Mouse (Mus musculus) brain, embryonic 14.5 days (tissue): Measurements from ENCODE around the gene Rnf26. TPM values are rescaled to one million over a fixed set of nuclear protein-coding genes. Genes with fewer than 3 reads are reported as not detected.

ENCODE experiments used
- DNase-seq: peaks from one replicate; pipeline ENCODE4 v3.0.0-alpha.2; 2011; ENCODE audit warnings: low read depth
- CTCF ChIP-seq: fragments of 200-500 bp; IDR thresholded peaks from 2 replicates; pipeline ENCODE4 v1.5.1; 2012; ENCODE audit warnings: inconsistent platforms, mild to moderate bottlenecking, moderate library complexity, borderline replicate concordance; ENCODE audit not compliant: insufficient read depth, insufficient read length; ENCODE audit errors: extremely low read depth
- POLR2A ChIP-seq: fragments of 200-500 bp; IDR thresholded peaks from 2 replicates; pipeline ENCODE4 v1.6.1; 2012; ENCODE audit warnings: mild to moderate bottlenecking, inconsistent platforms, borderline replicate concordance; ENCODE audit not compliant: poor library complexity, insufficient read depth, insufficient read length, severe bottlenecking; ENCODE audit errors: extremely low read depth
- polyA plus RNA-seq: library from polyadenylated mRNA; depleted of rRNA; stranded (reverse); fragments of >200 nt; gene quantifications from 2 replicates; pipeline ENCODE4 v1.2.3, GENCODE M21; 2012

Gene Rnf26
- polyA plus RNA-seq, 1 experiment, result 34.7 TPM

DNA sequence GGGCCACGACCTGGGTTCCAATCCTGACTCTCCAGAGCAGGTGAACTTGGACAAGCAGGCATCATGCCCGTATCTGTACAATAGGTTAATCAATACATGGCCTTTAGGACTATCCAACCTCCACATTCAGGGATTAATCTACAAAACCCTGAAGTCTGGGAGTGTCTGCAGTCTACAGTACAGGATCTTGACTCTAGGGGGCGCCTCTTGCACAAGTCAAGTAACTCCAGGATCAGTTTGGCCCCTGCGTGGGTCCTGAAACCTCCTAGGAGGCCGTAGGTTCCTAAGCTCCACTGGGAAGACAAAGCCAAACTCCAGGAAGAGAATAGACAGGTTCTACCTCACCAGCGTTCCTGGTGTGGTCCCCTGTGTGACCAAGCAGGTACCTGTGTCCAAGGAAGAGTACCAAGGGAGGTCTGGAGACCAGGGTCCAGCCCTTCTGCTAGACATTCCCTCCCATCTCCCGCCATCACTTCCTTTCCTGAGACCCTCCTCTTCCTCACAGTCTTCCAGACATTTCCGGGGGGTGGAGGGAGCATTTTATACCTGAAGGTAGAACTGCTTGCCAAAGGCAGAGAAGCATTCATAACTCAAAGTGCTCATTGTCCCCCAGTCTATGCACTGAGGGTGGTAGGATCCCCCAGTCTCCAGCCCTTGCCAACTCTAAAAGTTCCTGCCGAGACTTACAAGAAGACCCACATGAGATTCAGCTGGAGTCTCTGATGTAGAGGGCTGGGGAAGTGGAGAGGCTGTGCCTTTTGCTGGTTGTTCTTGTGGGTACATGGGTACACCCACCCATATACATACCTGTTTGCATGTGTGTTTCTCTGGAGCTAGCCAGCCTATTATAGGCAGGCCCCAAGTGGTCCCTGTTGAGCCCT, 38.7 kb downstream of the Rnf26 start:
- DNase-seq, result no peak
- TF ChIP-seq POLR2A, result no peak
- peak; percentile 39; the same call in 1 of the 2 replicates for TF ChIP-seq CTCF

DNA sequence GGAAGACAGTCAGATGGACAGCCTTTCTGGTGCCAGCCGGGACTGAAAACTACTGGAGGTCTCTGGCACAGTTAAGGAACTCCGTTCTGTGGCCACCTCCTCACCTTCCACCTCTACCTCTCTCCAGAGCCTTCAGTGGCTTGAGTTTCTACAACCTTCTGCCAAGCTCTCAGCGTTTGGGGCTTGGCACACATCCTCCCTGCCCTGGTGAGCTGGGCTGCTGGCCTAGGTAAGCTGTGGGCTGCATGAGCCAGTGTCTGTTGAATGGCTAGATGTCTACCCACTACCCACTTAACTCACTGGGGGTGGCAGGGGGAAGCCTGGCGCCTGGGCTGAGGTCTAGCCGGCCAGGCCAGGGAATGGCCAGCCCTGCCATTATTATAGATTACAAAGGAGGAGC, 40.2 kb downstream of the Rnf26 start:
- DNase-seq, result no peak
- TF ChIP-seq POLR2A, result no peak
- TF ChIP-seq CTCF, result no peak

DNA sequence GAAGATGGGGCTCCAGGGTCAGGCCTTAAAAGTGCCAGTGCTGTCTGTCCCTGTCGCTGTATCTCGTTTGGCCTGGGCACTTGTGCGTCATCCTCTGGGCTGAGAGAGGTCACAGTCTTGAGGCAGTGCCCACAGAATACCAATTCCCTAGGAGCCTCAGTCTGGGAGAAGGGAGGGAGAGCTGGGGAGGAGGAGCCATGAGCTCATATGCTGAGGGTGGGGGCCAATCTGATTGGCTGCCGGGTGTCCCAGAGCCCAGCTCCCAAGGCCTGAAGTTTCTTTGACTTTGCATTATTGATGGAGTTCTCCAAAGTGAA, 40.8 kb downstream of the Rnf26 start:
- TF ChIP-seq CTCF (no peak), POLR2A (no peak)
- peak; percentile 78 for DNase-seq

DNA sequence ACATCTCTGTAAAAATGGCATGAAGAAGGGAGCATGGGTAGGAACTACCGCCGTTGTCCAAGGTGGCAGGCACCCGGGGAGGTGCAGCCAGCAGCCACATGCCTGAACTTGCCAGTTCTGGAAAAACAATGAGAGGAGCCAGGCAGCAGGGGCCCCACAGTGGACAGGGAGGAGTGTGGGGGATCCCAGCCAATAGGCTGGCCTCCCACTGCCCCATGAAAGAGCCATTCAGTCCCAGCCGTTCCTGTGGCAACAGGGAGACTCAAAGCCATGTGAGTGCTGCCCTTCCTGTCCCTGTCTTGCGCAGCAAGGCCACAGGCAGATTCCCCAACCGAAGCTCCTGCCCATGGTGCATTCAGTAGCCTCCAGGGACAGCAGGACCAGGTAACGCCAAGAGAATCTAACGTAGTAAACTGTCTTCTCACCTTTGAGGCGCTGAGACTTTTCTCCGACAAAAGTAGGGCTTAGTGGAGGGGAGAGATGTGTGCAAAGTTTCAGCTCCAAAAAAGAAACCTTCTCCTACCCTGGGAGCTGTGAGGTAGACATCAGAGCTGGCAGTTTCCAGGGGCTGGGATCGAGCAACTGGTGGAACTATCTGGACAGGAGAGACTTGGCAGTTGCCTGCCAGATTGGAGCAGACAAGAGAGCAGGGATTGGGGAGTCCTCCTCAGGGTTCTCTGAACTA, 41.3 kb downstream of the Rnf26 start:
- peak; percentile 88 for DNase-seq
- TF ChIP-seq CTCF (no peak), POLR2A (no peak)

DNA sequence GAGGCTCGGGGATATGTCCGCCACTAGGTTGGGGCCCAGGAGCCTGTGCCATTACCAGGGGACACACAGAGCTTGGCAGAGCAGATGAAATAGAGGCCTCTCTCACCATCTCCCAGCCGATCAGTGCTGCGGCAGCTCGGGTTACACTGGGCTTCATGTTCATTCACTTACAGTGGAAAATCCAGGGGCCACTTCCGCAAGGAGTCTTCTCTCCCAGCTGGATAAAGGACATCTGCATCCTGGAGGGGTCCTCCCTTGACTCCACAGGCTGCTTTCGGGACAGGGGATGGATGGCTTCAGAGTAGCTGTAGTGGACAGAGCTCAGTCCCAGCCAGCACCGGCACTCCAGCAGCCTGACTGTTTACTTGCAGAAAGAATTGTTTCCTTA, 42.5 kb downstream of the Rnf26 start:
- DNase-seq, result peak; percentile 19
- TF ChIP-seq POLR2A, result no peak

DNA sequence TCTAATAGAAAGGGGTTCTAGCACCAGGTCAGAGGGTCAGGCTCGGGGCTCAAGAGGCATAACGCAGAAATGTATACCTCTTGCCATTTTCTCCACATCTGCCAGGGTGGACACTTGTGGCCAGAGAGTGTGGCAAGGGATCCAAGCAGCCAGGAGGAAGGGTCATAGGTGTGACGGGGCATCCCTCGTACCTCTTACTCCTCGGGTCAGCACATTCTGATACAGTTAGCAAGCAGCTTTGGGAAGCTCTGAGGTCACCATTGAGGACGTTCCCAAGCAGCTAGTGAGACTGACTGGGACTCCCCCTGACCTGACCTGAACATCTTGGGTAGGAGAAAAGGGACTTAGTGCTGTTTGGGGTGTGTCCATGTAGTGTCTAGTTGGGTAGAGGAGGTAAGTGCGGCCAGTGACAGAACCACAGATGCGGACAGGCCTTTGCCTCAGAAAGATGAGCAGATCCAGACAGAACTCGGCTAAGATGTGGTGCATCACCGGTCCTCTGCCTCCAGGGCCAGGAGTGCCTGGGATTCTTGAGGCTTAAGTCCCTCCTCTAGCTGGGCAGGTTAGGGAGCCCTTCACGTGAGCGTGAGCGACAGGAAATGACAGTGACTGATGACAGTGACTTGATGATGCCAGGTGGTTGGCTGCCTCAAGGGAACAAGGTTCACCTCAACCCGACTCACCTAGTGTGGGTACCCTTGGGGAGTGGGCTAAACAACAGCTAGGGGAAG, 43.0 kb downstream of the Rnf26 start:
- TF ChIP-seq POLR2A, result no peak
- no peak for TF ChIP-seq CTCF
- no peak for DNase-seq

DNA sequence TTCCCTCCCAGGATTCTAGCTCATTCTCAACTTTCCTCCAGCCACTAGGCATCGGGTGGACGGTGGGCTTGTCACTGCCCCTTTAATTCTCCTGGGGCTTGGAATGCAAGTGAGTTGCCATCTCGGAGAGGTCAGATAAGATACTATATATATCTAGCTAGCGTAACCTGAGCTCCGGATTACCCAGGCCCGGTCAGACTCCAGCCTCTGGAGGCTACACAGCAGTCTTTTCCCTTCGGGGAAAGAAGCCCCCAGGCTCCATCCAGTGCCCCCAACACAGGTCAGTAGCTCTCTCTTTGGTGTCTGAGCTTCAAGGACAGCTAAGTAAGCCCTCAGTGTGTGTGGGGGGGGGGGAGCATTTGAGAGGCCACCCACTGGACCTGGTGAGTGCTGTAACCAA, 44.1 kb downstream of the Rnf26 start:
- no peak for TF ChIP-seq POLR2A
- DNase-seq, result no peak

DNA sequence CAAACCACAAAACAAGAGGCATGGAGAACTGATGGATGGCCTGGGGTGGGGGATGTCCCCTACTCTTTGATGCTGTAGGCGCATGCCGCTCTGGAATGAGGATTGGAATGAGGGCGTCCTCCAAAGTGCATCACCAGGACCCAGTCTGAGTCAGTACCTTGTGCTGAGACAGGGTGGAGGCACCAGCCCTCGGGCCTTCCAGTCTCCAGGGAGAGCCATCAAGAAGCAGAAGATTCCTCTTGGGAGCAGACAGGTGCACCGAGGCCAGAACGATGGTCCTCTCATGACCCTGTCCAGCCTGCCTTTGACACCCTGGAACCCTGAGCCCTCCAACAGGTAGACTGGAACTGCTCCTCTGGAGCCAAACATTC, 45.4 kb downstream of the Rnf26 start:
- DNase-seq, result no peak
- TF ChIP-seq CTCF (no peak), POLR2A (no peak)

DNA sequence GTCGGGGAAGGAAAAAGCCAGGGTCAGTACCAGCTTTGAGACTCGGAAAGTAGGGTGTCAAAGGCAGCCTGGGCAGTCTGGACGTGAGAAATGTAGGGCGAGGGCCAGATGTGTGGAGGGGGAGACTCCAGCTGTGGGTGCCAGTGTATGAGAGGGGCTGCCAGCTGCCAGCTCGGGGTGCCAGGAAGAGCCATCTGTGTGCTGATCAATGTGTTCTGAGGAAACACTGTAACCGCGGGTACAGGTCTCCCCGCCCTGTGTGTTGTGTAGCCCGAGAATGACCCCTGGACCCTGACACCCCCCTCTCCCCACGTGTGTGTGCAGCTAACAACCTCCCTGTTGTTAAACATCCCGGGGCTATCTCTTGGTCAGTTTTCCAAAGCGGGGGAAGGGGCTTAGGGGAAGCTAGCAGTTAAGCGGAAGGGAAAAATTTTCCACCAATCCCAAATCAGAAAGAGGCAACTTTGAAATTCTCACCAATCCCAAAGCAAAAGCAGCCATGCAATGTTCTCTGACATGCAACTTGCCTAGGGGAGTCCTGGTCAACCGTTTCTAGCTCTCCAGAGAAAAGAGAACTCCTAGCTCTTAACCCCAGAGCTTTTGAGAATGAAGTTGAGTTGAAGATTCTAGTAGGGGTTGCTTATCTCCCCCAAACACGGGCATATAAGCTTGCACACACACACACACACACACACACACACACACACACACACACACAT, 45.9 kb downstream of the Rnf26 start:
- DNase-seq, result no peak
- TF ChIP-seq POLR2A, result no peak
- no peak for TF ChIP-seq CTCF

DNA sequence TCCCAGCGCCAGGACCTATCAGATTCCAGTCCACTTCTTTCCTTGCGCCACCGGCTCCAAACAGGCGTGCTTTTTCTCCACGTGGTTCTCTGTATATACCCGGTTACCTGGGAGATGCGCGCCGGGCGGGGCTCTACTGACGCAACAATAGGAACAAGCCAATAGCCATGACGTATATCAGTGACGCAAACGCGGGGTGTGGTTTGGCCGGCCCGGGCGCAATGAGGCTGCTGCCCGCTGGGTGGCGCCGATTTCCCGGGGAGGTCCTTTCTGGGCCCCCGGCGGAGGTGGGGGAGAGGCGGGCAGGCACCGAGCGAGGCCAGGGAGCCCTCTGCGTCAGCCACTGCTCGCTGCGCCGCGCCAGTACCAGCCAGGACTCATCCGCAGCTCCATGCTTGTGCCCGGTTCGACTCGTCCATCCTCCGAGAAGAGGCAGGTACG, 46.5 kb downstream of the Rnf26 start, which contains the start of gene Usp2:
TSS of gene Usp2 (plus strand) at position 237 of the 441 bp plus-strand sequence.
- TF ChIP-seq CTCF (peak; percentile 77), POLR2A (no peak)

DNA sequence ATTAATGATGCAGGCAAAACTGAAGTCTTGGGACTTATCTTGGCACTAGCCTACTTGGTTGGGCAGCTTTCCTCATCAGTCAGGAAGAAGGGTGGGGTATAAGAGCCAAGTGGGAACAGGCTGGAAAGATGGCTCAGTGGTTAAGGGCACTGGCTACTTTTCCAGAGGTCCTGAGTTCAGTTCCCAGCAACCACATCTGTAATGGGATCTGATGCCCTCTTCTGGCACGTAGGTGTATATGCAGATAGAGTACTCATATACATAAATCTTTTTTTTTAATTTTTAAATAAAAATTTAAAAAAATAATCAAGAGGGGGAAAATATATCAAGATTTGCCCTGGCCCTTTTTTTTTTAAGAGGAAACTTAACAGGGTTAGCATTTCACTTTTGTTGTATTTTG, 48.1 kb downstream of the Rnf26 start:
- no peak for DNase-seq
- no peak for TF ChIP-seq POLR2A

More for the DNA sequence above, 46.5 kb downstream of the Rnf26 start, which contains the start of gene Usp2:
- peak; percentile 99 for DNase-seq

DNA sequence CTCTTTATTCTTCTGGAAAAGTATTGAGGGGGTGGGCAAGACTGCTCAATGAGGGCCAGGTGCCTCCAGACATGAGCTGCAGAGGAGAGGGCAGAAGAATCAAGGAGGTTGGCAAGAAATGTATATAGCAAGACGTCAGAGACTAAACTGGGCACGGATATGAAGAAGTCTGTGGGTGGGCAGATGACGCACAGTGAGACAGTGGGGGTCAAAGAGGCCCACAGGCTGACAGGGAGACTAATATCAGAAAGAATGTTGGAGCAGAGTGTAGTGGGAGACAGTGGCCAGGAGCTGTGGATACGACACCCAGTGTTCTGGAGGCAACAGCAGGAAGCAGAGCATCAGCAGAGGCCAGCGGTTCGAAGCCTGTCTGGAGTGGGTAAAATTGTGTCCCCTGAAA, 54.7 kb downstream of the Rnf26 start:
- TF ChIP-seq POLR2A, result no peak
- TF ChIP-seq CTCF, result no peak
- DNase-seq, result no peak

DNA sequence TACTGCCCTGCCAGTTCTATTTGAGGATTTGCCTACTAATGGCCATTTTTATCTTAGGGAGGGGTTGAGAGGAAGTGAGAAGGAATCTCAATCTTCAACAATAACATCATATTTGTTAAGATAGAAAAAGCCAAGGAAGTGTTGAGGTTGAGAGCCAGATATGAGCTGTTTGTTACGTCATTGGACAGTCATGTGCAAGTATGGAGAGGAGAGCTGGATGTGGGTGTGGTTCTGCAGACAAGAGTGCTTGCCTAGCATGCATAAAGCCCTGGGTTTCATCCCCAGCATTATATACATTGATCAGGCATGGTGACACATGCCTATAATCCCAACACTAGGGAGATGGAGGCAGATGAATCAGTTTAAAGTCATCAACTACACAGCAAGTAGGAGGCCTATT, 59.4 kb downstream of the Rnf26 start:
- no peak for TF ChIP-seq POLR2A
- TF ChIP-seq CTCF, result no peak
- DNase-seq, result no peak
